Mouse (Mus musculus) erythroblast, adult 5-6 weeks (primary cell): Measurements from ENCODE around the gene Gm12394. TPM values are rescaled to one million over a fixed set of nuclear protein-coding genes. Genes with fewer than 3 reads are reported as not detected.
A peak's percentile ranks its signal among the peaks of the same experiment; 100 is the strongest.
"Not testable (repeated sequence)": the region's sequence is repeated elsewhere in the genome, so short reads cannot be mapped to it uniquely, and the experiment has no call there.

Experiments used
- ATAC-seq: replicated peaks from 2 replicates; pipeline ENCODE4 v1.8.0; 2016; ENCODE audit warnings: moderate number of reproducible peaks, mild to moderate bottlenecking, moderate TSS enrichment, inconsistent platforms; ENCODE audit not compliant: poor library complexity, low FRiP score, severe bottlenecking
- total RNA-seq, 2 experiments: library from RNA; stranded (forward) in 1 of 2; stranded (reverse) in 1 of 2; fragments of 150-400 nt in 1 of 2; fragments of 200-764, 138-1000 nt in 1 of 2; gene quantifications; 2 replicates each; pipeline versions ENCODE4 v1.2.3 to v1.2.4; 2015 to 2017; ENCODE audit warnings: low replicate concordance in 2 of 2

Gm12394 gene
- total RNA-seq (2015; ENCODE audit: low replicate concordance) (not detected in 2 replicates), total RNA-seq (2017; ENCODE audit: low replicate concordance) (not detected in 2 replicates)

GRCm38 (mm10) chr4:42856671-42857070 is at the start of gene Gm12394:
Gene Gm12394 (minus strand): TSS chr4:42856771.
- ATAC-seq = not testable (repeated sequence)

DNA sequence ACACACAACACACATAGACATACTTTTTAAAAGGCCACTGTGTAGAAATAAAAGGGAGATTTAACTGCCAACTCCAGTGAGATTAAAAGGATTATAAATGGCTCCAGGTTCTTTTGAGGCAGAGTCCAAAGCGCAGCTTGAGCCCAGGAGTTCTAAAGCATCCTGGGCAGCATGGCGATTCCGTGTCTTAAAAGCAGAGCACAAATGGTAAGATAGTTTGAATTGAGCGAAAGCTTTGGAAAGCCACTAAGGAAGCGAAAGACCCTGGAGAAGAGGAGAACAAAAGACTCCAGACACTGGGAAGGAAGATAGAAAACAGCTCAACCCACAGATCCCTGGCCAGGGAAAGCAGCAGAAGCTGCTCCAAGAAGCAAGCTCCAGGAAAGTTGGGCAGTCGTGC is 48.4 kb upstream of the Gm12394 start:
- ATAC-seq = no peak

DNA sequence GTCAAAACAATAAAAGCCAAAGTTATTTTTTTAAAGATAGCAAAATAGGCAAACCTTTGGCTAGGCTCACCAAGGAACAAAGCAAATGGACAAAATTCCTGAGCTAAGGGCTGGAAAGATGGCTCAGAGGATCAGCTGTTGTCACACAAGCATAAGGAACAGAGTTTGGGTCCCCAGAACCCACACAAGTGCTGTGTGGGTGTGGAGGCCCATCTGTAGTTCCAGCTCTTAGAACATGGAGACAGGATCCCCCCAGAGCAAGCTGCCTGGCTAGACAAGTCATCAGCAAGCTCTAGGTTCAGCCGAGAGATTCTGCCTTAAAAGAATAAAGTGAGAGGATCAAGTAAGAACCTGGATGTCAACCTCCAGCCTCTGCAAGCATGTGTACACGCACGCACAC is 48.0 kb upstream of the Gm12394 start:
- no peak for ATAC-seq

- 0 out of 2 replicates have a peak, but pooled peaks have one; percentile 52 for ATAC-seq
Measured at GRCm38 (mm10) chr4:42903942-42904341, 47.4 kb upstream of the Gm12394 start.

DNA sequence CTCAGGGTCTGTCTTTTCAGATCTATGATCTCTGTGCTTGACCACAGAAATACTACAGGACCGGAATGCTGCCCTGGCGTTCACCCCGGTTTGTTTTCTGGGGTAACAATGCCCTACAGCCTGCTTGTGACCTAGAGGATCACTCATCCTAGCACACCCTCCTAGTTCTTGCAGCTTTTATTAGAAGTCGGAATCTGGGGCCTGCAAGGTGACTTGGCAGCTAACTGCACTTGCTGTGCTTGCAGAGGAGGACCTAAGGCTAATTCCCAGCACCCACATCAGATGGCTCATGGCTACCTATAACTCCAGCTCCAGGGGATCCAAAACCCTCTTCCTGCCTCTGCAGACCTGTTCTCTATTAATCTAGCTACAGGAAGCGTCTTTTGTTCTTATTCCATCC is 46.2 kb upstream of the Gm12394 start:
- no peak for ATAC-seq

- ATAC-seq = peak; percentile 65
Measured at GRCm38 (mm10) chr4:42902174-42902573, 45.6 kb upstream of the Gm12394 start.

DNA sequence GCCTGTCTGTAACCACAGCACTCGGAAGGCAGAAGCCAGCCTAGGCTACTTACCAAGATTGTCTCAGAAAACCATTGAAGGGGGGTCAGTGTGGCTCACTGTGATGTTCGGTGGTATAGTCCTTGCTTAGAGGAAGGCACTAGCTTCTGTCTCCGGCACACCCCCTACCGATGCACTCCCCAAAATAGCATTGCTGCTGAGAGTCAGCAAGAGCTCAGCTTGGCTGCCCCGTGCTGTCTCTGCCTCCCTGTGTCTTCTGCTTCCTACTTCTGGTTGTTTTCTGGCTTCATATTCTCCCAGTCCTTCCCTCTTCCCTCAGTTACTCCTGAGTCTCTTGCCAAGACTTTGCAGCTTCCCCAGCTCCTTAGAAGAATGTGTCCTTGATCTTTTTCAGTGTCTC is 44.3 kb upstream of the Gm12394 start:
- ATAC-seq = no peak

DNA sequence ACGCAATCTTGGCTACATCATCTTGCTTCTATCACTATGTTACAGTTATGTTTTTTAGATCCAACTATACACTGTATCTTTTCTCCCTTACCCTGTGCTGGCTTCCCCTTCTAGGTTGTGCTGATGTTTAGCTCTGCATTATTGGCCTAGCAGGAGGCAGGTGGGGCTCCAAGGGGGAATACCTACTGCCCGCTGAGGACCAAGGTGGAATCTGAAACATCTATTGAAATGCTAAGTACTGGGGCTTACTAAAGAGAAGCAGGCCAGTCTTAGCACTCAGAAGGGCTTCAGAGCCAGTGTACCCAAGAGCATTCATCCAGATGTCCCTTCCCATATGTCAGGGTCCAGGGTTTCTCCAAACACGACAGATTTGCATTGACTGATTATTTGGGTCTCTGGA is 42.3 kb upstream of the Gm12394 start:
- ATAC-seq = no peak

DNA sequence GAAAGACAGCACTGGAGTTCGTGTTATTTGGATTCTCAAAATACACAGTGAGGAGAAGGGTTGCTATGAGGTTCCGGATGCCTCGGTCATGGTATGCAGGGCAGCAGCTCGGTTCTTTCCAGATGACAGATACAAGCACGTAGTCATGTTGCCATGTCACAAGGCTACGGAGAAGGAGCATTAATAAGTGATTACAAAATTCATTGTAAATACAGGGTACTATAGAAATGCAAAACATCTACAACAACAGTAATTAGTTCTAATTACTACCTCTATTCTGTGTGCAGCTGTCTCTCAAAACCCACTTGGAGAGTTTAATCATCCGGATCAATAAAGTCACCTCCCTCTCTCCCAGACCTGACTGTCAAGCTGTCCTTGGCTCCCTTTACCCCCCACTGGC is 38.5 kb upstream of the Gm12394 start:
- no peak for ATAC-seq

DNA sequence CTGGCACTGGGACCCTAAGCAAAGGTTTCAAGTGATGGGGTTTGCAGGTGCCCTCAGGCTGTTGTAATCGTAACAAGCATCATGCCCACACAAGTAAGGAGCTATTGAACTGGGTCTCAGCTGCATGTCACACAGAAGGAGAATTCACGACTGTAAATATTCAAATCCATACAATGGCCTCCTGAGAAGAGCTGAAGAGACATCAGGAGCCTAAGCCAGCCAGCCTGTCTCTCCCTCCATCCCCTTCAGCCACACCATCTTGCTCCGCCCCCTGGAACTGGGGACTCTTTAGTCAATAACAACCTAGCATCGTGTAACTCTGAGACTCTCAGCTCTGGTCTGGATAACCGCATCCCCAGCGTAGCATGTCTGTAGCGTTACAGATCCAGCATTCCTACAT is 34.6 kb upstream of the Gm12394 start:
- no peak for ATAC-seq

GRCm38 (mm10) chr4:42888806-42889205 is 32.2 kb upstream of the Gm12394 start:
- no peak for ATAC-seq

GRCm38 (mm10) chr4:42886926-42887325 is 30.4 kb upstream of the Gm12394 start:
- ATAC-seq = no peak

- peak; percentile 68 for ATAC-seq
Measured at GRCm38 (mm10) chr4:42880677-42880948, 24.0 kb upstream of the Gm12394 start.

DNA sequence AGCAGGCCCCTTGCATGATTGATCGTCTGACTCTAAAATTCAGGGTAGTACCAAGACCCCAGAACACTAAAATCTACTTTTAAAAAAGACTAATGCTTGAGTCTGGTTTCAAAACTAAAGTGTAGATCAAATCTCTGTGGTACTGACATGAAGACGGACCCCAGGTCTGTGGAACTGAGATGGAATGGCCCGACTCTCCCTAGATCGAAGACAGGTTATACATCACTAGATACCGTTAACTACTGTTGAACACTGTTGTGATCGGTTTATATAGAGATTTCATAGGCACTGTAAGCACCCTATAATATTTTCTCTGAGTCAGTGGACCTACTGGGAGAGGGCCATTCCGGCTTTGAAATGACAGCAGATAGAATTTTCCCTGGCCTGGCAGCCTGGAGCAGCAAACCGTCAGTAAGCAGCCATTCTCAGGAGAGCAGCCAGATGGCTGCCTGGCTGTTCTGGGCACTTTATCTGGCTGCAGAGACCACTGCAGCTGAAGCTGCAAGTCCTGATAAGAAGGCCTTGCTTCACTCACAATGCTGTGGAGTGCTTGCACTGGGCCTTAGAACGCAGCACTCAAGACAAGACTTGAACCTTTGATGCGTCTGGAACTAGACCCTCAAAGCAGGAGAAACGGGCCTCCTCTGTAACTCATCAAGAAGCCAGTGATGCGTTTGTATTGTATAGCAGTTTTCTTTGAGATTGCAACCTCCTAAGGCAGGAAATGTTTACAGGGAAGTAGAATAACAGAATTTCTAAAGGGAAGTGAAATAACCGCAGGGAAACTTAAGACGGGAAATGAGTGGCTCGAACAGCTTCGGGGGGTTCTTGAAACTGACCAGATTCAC is 23.5 kb upstream of the Gm12394 start:
- ATAC-seq = peak; percentile 92

DNA sequence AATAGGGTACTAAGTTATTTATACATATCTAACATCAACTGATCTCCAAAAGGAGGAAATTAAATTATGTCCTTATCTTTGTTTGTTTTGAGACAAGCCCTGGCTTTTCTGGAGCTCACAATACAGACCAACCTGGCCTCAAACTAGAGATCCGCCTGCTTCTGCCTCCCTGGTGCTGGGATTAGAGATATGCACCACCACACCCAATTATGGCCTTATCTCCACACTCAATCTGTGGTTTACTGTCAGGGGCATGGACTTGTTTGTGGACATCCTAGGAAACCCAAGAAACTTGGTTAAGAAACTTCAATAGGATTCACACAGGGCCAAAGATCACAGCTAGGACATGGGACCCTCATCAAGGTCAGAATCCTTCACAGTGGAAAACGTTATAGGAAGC is 21.1 kb upstream of the Gm12394 start:
- peak; percentile 36 for ATAC-seq

- ATAC-seq = peak; percentile 65
Measured at GRCm38 (mm10) chr4:42876586-42877291, 20.2 kb upstream of the Gm12394 start.

GRCm38 (mm10) chr4:42874134-42874533 is 17.6 kb upstream of the Gm12394 start, which contains the start of gene Fam205c:
Gene Fam205c (minus strand): TSS chr4:42874234.
- ATAC-seq = no peak

DNA sequence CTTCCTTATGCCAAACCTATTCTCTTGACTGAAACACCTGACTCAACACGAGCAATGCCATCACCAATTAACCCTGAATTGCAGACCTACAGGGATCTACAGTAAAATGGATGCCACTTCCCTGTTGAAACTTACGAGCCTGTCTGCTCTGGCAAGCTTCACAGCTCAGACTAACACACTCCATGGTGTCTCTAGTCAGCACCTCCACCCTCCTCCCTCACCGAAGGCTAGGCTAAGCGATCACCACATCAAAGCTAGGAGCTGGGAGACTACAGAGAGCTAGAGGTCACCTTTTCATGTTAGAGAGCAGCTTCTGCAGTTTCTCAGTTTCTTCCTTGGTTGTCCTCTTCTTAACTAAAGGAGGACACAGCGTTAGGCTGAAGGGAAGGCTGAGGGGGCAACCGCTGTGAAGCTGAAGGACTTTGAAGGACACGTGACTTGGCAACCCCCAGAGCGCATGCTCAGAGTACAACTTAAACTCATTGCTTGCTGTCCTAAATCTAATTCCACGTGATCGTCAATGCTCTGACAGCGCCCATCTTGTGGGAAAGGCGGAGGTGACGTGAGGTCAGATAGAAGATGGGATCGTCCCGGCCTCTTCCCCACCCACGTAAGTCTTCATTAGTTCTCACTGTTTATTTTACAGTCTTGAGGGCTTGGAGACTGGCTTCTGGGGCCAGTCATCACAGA is 16.3 kb upstream of the Gm12394 start:
- ATAC-seq = no peak

DNA sequence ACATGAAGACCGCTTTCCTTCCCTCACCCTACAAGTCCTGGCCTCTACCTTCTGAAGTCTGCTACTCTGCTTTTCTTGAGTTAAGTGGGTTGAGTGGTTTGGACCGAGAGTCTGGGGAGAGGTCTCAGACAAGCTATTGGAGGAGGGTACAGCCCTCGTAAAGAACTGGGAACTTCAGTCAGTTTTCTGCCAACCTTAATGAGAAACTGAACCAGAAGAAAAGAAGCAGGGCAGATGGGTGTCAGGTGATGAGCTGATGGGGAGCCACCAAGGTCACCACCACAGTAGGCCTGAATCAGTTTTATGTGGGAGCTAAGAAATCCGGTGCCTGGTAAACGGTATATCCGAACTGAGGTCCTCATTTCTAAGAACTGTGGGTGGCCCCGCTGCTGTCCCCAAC is 15.6 kb upstream of the Gm12394 start:
- ATAC-seq = no peak

GRCm38 (mm10) chr4:42870748-42871147 is 14.2 kb upstream of the Gm12394 start:
- ATAC-seq = no peak

DNA sequence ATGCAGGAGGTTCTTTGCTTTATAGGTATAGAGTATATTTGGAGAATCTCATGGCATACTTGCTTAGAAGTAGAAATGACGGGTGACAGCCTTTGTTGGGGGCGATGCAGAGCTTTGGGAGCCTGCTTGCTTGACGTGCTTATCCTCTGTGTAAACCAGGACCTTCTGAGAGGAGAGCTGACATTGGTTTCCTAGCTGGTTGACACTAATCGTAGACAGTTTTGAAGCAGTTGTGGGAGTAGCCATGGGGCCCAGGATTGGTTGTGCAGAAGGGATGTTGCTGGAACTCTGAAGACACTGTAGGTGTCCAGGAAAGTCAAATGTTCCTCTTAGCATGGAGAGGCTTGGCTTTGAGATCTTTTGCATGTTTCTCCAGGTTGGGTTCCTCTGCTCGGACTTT is 11.6 kb upstream of the Gm12394 start:
- 0 out of 2 replicates have a peak, but pooled peaks have one; percentile 13 for ATAC-seq
